Mouse (Mus musculus) small intestine, adult 2 months (tissue): ENCODE measurements around the gene Cyp27b1.
"Not testable (repeated sequence)": the region's sequence is repeated elsewhere in the genome, so short reads cannot be mapped to it uniquely, and the experiment has no call there.

ENCODE experiments used
- CTCF ChIP-seq: fragments of 200-500 bp; IDR thresholded peaks from 2 replicates; pipeline ENCODE4 v1.5.1; 2012; ENCODE audit warnings: low read depth, mild to moderate bottlenecking, control low read depth, inconsistent platforms, low read length, moderate library complexity, mixed read lengths; ENCODE audit not compliant: insufficient replicate concordance, insufficient read length; ENCODE audit errors: extremely low read depth
- POLR2A ChIP-seq: fragments of 200-500 bp; IDR thresholded peaks from 2 replicates; pipeline ENCODE4 v1.6.1; 2012; ENCODE audit warnings: low read depth, mild to moderate bottlenecking, control low read depth, inconsistent platforms, low read length, moderate library complexity

GRCm38 (mm10) chr10:127072969-127073368, 24.9 kb downstream of the Cyp27b1 start:
- TF ChIP-seq POLR2A, CTCF: not testable (repeated sequence)
